ENCODE assay signal across 9 mouse cellular contexts in genomic region chr11:103808771-103809610, GRCm38 (mm10). TPM values are rescaled to one million over a fixed set of nuclear protein-coding genes. Genes with fewer than 3 reads are reported as not detected.
DNase-seq lines count a peak whose midpoint lies in the region; ATAC-seq and TF ChIP-seq lines count a peak whose summit lies in the region.
"Had no signal": no experiment of that assay in that cellular context is flagged by ENCODE, and none has a peak within 500 bp of the region (broad histone marks: within the 10 kb centered on the region; RNA-seq: fewer than 3 reads in every experiment).

No protein-coding gene starts in this region.

- no peaks in the 10 kb centered on the region for H3K79me2 ChIP-seq in heart, adult 2 months (replicated peaks; ENCODE audit: control insufficient read depth, insufficient read depth, low read length)

- no peak for TF ChIP-seq EP300 in heart, adult 2 months (IDR thresholded peaks at IDR 0.05; ENCODE audit: insufficient read depth, low read depth, low read length)

- peaks cover 8% of the 10 kb centered on the region; the same call in 1 of the 2 replicates for H3K4me1 ChIP-seq in heart, embryonic 16.5 days (ENCODE audit: control insufficient read depth, insufficient read depth, low read length)
- H3K4me1 ChIP-seq in heart, adult 2 months (ENCODE audit: control insufficient read depth, insufficient read depth, low read length), result peaks cover 2% of the 10 kb centered on the region; the same call in 1 of the 2 replicates
- H3K4me1 ChIP-seq in brown adipose tissue, adult 24 weeks (ENCODE audit: control insufficient read depth, insufficient read depth, insufficient read length, low read length), result no peaks in the 10 kb centered on the region
- peaks cover 35% of the 10 kb centered on the region for H3K4me1 ChIP-seq in hindbrain, embryonic 14.5 days (replicated peaks; ENCODE audit: control insufficient read depth, insufficient read depth, low read length)
- H3K4me1 ChIP-seq in midbrain, embryonic 15.5 days, result peaks cover 37% of the 10 kb centered on the region

- no peak for ATAC-seq in heart, embryonic 16.5 days (replicated peaks; ENCODE audit: extremely low read depth, insufficient read depth, low FRiP score)
- no peak; the same call in 1 of the 2 replicates for ATAC-seq in hindbrain, embryonic 14.5 days (ENCODE audit: low FRiP score)
- no peak for ATAC-seq in midbrain, embryonic 15.5 days (replicated peaks)
- no peak for ATAC-seq in monocyte, adult 5-6 weeks (replicated peaks; ENCODE audit: insufficient number of reproducible peaks, low FRiP score, low TSS enrichment, poor library complexity, severe bottlenecking)

- no peak for TF ChIP-seq CTCF in heart, adult 2 months (IDR thresholded peaks at IDR 0.05)

- peaks cover 62% of the 10 kb centered on the region for H3K27me3 ChIP-seq in heart, embryonic 16.5 days (ENCODE audit: control insufficient read depth, insufficient read depth, low read length)
- H3K27me3 ChIP-seq in heart, adult 2 months (ENCODE audit: control insufficient read depth, insufficient read depth, low read length), result peaks cover 14% of the 10 kb centered on the region
- H3K27me3 ChIP-seq in hindbrain, embryonic 14.5 days (ENCODE audit: control insufficient read depth, insufficient read depth, low read length), result peaks cover 14% of the 10 kb centered on the region
- peaks cover 12% of the 10 kb centered on the region for H3K27me3 ChIP-seq in midbrain, embryonic 15.5 days (replicated peaks)

- peaks cover 3% of the 10 kb centered on the region; the same call in 1 of the 2 replicates for H3K9me3 ChIP-seq in heart, embryonic 16.5 days (replicated peaks; ENCODE audit: control insufficient read depth, low read length)
- H3K9me3 ChIP-seq in hindbrain, embryonic 14.5 days (ENCODE audit: control insufficient read depth, low read length), result no peaks in the 10 kb centered on the region
- H3K9me3 ChIP-seq in midbrain, embryonic 15.5 days, result no peaks in the 10 kb centered on the region

- no peak overlapping the region for H3K27ac ChIP-seq in heart, embryonic 16.5 days (ENCODE audit: low read length)
- no peak overlapping the region for H3K27ac ChIP-seq in heart, adult 2 months
- H3K27ac ChIP-seq in brown adipose tissue, adult 24 weeks (replicated peaks; ENCODE audit: low read depth, low read length), result no peak overlapping the region
- H3K27ac ChIP-seq in hindbrain, embryonic 14.5 days, result peak overlapping the region; percentile 88
- H3K27ac ChIP-seq in midbrain, embryonic 15.5 days, result peak overlapping the region; percentile 76

- no peak overlapping the region for H3K9ac ChIP-seq in heart, embryonic 16.5 days (ENCODE audit: low read length)
- H3K9ac ChIP-seq in heart, adult 2 months (ENCODE audit: low read depth, low read length), result no peak overlapping the region
- H3K9ac ChIP-seq in hindbrain, embryonic 14.5 days, result peak overlapping the region; percentile 87
- H3K9ac ChIP-seq in midbrain, embryonic 15.5 days, result peak overlapping the region; percentile 68

- no peaks in the 10 kb centered on the region for H3K36me3 ChIP-seq in heart, embryonic 16.5 days (ENCODE audit: control insufficient read depth, insufficient read depth)
- H3K36me3 ChIP-seq in heart, adult 2 months (ENCODE audit: control insufficient read depth, insufficient read depth, low read length), result no peaks in the 10 kb centered on the region
- H3K36me3 ChIP-seq in hindbrain, embryonic 14.5 days (replicated peaks; ENCODE audit: control insufficient read depth, insufficient read depth), result no peaks in the 10 kb centered on the region
- no peaks in the 10 kb centered on the region for H3K36me3 ChIP-seq in midbrain, embryonic 15.5 days (replicated peaks)

- peak overlapping the region; percentile 66 for H3K4me3 ChIP-seq in heart, embryonic 16.5 days (ENCODE audit: low read length)
- H3K4me3 ChIP-seq in heart, adult 2 months, result no peak overlapping the region
- peak overlapping the region; percentile 43; the same call in 1 of the 2 replicates for H3K4me3 ChIP-seq in brown adipose tissue, adult 24 weeks (ENCODE audit: insufficient read depth, low read depth, low read length)
- H3K4me3 ChIP-seq in hindbrain, embryonic 14.5 days (replicated peaks; ENCODE audit: low read length), result peak overlapping the region; percentile 57
- peak overlapping the region; percentile 44 for H3K4me3 ChIP-seq in midbrain, embryonic 15.5 days

- no peak for TF ChIP-seq POLR2A in heart, adult 2 months (IDR thresholded peaks at IDR 0.05; ENCODE audit: insufficient read depth, low read depth, low read length)

- intact Hi-C loops in heart, adult 2 months (cut with DNase I), result no loop called here

- 8% methylated on average over 29 of the region's 29 CpGs for WGBS in heart, embryonic 16.5 days
- 10% methylated on average over 29 of the region's 29 CpGs for WGBS in heart, adult 2 months
- 5% methylated on average over 29 of the region's 29 CpGs for WGBS in hindbrain, embryonic 14.5 days
- WGBS in midbrain, embryonic 15.5 days, result 8% methylated on average over 29 of the region's 29 CpGs

- H3K4me2 ChIP-seq in heart, embryonic 16.5 days (ENCODE audit: low read depth, low read length), result peak overlapping the region; percentile 94
- H3K4me2 ChIP-seq in hindbrain, embryonic 14.5 days (replicated peaks), result peak overlapping the region; percentile 92
- H3K4me2 ChIP-seq in midbrain, embryonic 15.5 days, result peak overlapping the region; percentile 82

- no peak for DNase-seq in heart, adult 2 months
- peak; percentile 63 for DNase-seq in hindbrain, embryonic 14.5 days (ENCODE audit: low spot score)
- DNase-seq in layer of hippocampus, adult 9-10 months (ENCODE audit: low spot score), result no peak
- DNase-seq in spleen, postnatal 10 days (ENCODE audit: low spot score in 2 of 2), result no peak

RNA-seq across cellular contexts. Expression of gene Wnt3, which starts 35.0 kb away (rescaled TPM):
- not detected in 2 replicates for polyA plus RNA-seq in heart, embryonic 16.5 days (2015; fragmentation: Nextera tagmentation; extraction: Ambion mirVana)
- not detected for total RNA-seq in heart, adult 2 months (2021)
- not detected in 2 replicates for polyA plus RNA-seq in heart, adult 2 months (2012; rRNA removed)
- polyA plus RNA-seq in brown adipose tissue, adult 24 weeks (2012; ENCODE audit: insufficient read depth, insufficient read length, missing spikeins), result not detected in 2 replicates
- polyA plus RNA-seq in hindbrain, embryonic 14.5 days (2014; fragmentation: Nextera tagmentation; extraction: Ambion mirVana), result 9.0 and 9.1 TPM in 2 replicates
- 13.1 and 14.8 TPM in 2 replicates for polyA plus RNA-seq in midbrain, embryonic 15.5 days (2015; fragmentation: Nextera tagmentation; extraction: Ambion mirVana)
- not detected in 3 replicates for total RNA-seq in monocyte, adult 5-6 weeks (2017)
- total RNA-seq: MEL had no signal

RNA-seq across cellular contexts. Expression of gene Wnt9b, which starts 59.4 kb away (rescaled TPM):
- polyA plus RNA-seq in heart, embryonic 16.5 days (2015; fragmentation: Nextera tagmentation; extraction: Ambion mirVana), result 0.27 and 0.41 TPM in 2 replicates
- total RNA-seq in heart, adult 2 months (2021), result under 1 TPM; 0.70 to 0.75 TPM
- 0.41 and 0.61 TPM in 2 replicates for polyA plus RNA-seq in heart, adult 2 months (2012; rRNA removed)
- polyA plus RNA-seq in brown adipose tissue, adult 24 weeks (2012; ENCODE audit: insufficient read depth, insufficient read length, missing spikeins), result not detected in 2 replicates
- polyA plus RNA-seq in hindbrain, embryonic 14.5 days (2014; fragmentation: Nextera tagmentation; extraction: Ambion mirVana), result 0.16 and 0.19 TPM in 2 replicates
- polyA plus RNA-seq in midbrain, embryonic 15.5 days (2015; fragmentation: Nextera tagmentation; extraction: Ambion mirVana), result 0.95 and 1.3 TPM in 2 replicates
- total RNA-seq in monocyte, adult 5-6 weeks (2017), result not detected in 3 replicates
- total RNA-seq: MEL had no signal

Comparison
In these comparisons a context has a peak if more than half of its experiments do, and no peak if none do; other contexts are left out.
1. H3K27ac ChIP-seq: peak in hindbrain, embryonic 14.5 days (single experiment) and midbrain, embryonic 15.5 days (single experiment); none in heart, embryonic 16.5 days (single experiment), heart, adult 2 months (single experiment) and brown adipose tissue, adult 24 weeks (single experiment).
2. H3K9ac ChIP-seq: peak in hindbrain, embryonic 14.5 days (single experiment) and midbrain, embryonic 15.5 days (single experiment); none in heart, embryonic 16.5 days (single experiment) and heart, adult 2 months (single experiment).
3. Peak in every context shown above with its lines, with median percentiles within 50 percentile points of each other: H3K4me2 ChIP-seq.